Mouse (Mus musculus) lung, postnatal 14 days (tissue): ENCODE results near the gene Ryr3.
"Not testable (repeated sequence)": the region's sequence is repeated elsewhere in the genome, so short reads cannot be mapped to it uniquely, and the experiment has no call there.

ENCODE experiments used
- DNase-seq: peaks from one replicate; pipeline ENCODE4 v3.0.0; 2021

Gene Ryr3

GRCm38 (mm10) chr2:113094088-113094487, 122.8 kb downstream of the Ryr3 start:
- no peak for DNase-seq

GRCm38 (mm10) chr2:113092756-113093155, 124.1 kb downstream of the Ryr3 start:
- DNase-seq = no peak

GRCm38 (mm10) chr2:113091316-113091715, 125.6 kb downstream of the Ryr3 start:
- not testable (repeated sequence) for DNase-seq

- DNase-seq = no peak
These were observed 140.5 kb downstream of the Ryr3 start for GRCm38 (mm10) chr2:113076396-113076795.

GRCm38 (mm10) chr2:113059367-113059766, 157.5 kb downstream of the Ryr3 start:
- DNase-seq = no peak

GRCm38 (mm10) chr2:113058914-113059313, 158.0 kb downstream of the Ryr3 start:
- no peak for DNase-seq

GRCm38 (mm10) chr2:113058116-113058515, 158.8 kb downstream of the Ryr3 start:
- DNase-seq = no peak

GRCm38 (mm10) chr2:113055591-113055990, 161.3 kb downstream of the Ryr3 start:
- no peak for DNase-seq

- no peak for DNase-seq
These were observed 167.1 kb downstream of the Ryr3 start for GRCm38 (mm10) chr2:113049831-113050230.

GRCm38 (mm10) chr2:113036550-113036949, 180.3 kb downstream of the Ryr3 start:
- no peak for DNase-seq

GRCm38 (mm10) chr2:113030689-113031088, 186.2 kb downstream of the Ryr3 start:
- DNase-seq = no peak

- no peak for DNase-seq
These were observed 197.0 kb downstream of the Ryr3 start for GRCm38 (mm10) chr2:113019896-113020295.

- DNase-seq = no peak
These were observed 198.6 kb downstream of the Ryr3 start for GRCm38 (mm10) chr2:113018278-113018677.

GRCm38 (mm10) chr2:113016236-113016635, 200.7 kb downstream of the Ryr3 start:
- DNase-seq = no peak

- no peak for DNase-seq
These were observed 207.7 kb downstream of the Ryr3 start for GRCm38 (mm10) chr2:113008961-113009740.

- DNase-seq = no peak
These were observed 218.4 kb downstream of the Ryr3 start for GRCm38 (mm10) chr2:112998498-112998897.

GRCm38 (mm10) chr2:112982908-112983510, 233.9 kb downstream of the Ryr3 start:
- DNase-seq = no peak

GRCm38 (mm10) chr2:112966807-112967625, 249.9 kb downstream of the Ryr3 start:
- DNase-seq = no peak

GRCm38 (mm10) chr2:112948931-112949330, 268.0 kb downstream of the Ryr3 start:
- DNase-seq = no peak

GRCm38 (mm10) chr2:112931776-112932175, 285.1 kb downstream of the Ryr3 start:
- DNase-seq = no peak

- DNase-seq = no peak
These were observed 303.1 kb downstream of the Ryr3 start for GRCm38 (mm10) chr2:112913796-112914195.

GRCm38 (mm10) chr2:112912611-112913010, 304.3 kb downstream of the Ryr3 start:
- DNase-seq = no peak

- no peak for DNase-seq
These were observed 306.3 kb downstream of the Ryr3 start for GRCm38 (mm10) chr2:112910579-112910978.

- DNase-seq = no peak
These were observed 307.8 kb downstream of the Ryr3 start for GRCm38 (mm10) chr2:112909142-112909541.
